Mouse (Mus musculus) lung, embryonic 15.5 days (tissue): Measurements from ENCODE around the gene Pcgf1. TPM values are rescaled to one million over a fixed set of nuclear protein-coding genes. Genes with fewer than 3 reads are reported as not detected.

Experiments used
- ATAC-seq: fragments of 200-750 bp; cut with Nextera tagmentation; 2 replicates; pipeline ENCODE4 v1.8.0; 2017; ENCODE audit warnings: moderate number of reproducible peaks, borderline replicate concordance; ENCODE audit not compliant: low FRiP score, low TSS enrichment; ENCODE audit errors: extremely low read depth
- H3K27ac ChIP-seq: fragments of 300-500 bp; sonication (generic); 2 replicates; pipeline ENCODE4 v1.5.1; 2015; ENCODE audit warnings: moderate library complexity, mild to moderate bottlenecking, inconsistent platforms
- H3K27me3 ChIP-seq: fragments of 300-500 bp; sonication (generic); 2 replicates; pipeline ENCODE4 v1.6.1; 2015; ENCODE audit warnings: inconsistent platforms
- H3K36me3 ChIP-seq: fragments of 300-500 bp; sonication (generic); 2 replicates; pipeline ENCODE4 v1.6.1; 2015; ENCODE audit warnings: inconsistent platforms
- H3K4me1 ChIP-seq: fragments of 300-500 bp; sonication (generic); 2 replicates; pipeline ENCODE4 v1.6.1; 2015; ENCODE audit warnings: inconsistent platforms
- H3K4me2 ChIP-seq: fragments of 300-500 bp; sonication (generic); 2 replicates; pipeline ENCODE4 v1.6.1; 2015; ENCODE audit warnings: inconsistent platforms, mild to moderate bottlenecking, moderate library complexity
- H3K4me3 ChIP-seq: fragments of 300-500 bp; sonication (generic); 2 replicates; pipeline ENCODE4 v1.5.1; 2015; ENCODE audit warnings: mild to moderate bottlenecking, inconsistent platforms
- H3K9ac ChIP-seq: fragments of 300-500 bp; sonication (generic); 2 replicates; pipeline ENCODE4 v1.6.1; 2015; ENCODE audit warnings: inconsistent platforms
- H3K9me3 ChIP-seq: fragments of 300-500 bp; sonication (generic); 2 replicates; pipeline ENCODE4 v1.6.1; 2016; ENCODE audit warnings: inconsistent platforms
- WGBS: fragments of 180-500 bp; shearing (Covaris S2); methylation state at CpG from one replicate; pipeline ENCODE4 v1.1.7; 2015; 5-methylcytosine and 5-hydroxymethylcytosine counted together
- polyA plus RNA-seq: library from polyadenylated mRNA; unstranded; fragments of >200 nt; fragmentation: Nextera tagmentation; extraction: Ambion mirVana; gene quantifications from 2 replicates; pipeline ENCODE4 v1.2.1, GENCODE M21; 2015

The Pcgf1 gene
- polyA plus RNA-seq, 1 experiment from 2014 or later, result 31.2 TPM

GRCm38 (mm10) chr6:83086121-83087035, 8.7 kb downstream of the Pcgf1 start, which contains the start of gene Lbx2:
Gene Lbx2 (plus strand): TSS chr6:83086367.
- ATAC-seq, result no peak
- Histone ChIP-seq H3K4me2 (peak within 1 kb of the TSS; percentile 51), H3K4me3 (peak within 1 kb of the TSS; percentile 32), H3K36me3 (0 out of 2 replicates have a peak, but pooled peaks cover under 1% of the 10 kb centered on the region), H3K9me3 (no peaks in the 10 kb centered on the region), H3K9ac (no peak within 1 kb of the TSS), H3K4me1 (peaks cover 16% of the 10 kb centered on the region), H3K27ac (no peak within 1 kb of the TSS), H3K27me3 (peaks cover 79% of the 10 kb centered on the region)
- 3% methylated on average over 42 of the region's 42 CpGs for WGBS

GRCm38 (mm10) chr6:83087205-83087925, 9.7 kb downstream of the Pcgf1 start:
- Histone ChIP-seq H3K4me1 (peaks cover 16% of the 10 kb centered on the region), H3K4me2 (peak overlapping the region; percentile 51), H3K9ac (no peak overlapping the region; the same call in 1 of the 2 replicates), H3K4me3 (peak overlapping the region; percentile 32), H3K9me3 (no peaks in the 10 kb centered on the region), H3K36me3 (no peaks in the 10 kb centered on the region), H3K27ac (no peak overlapping the region), H3K27me3 (peaks cover 78% of the 10 kb centered on the region)
- 2% methylated on average over 47 of the region's 47 CpGs for WGBS
- no peak for ATAC-seq

- 12% methylated on average over 9 of the region's 9 CpGs for WGBS
- no peaks in the 10 kb centered on the region for H3K36me3 ChIP-seq
- H3K4me3 ChIP-seq, result peak overlapping the region; percentile 32
- no peak for ATAC-seq
- H3K9me3 ChIP-seq, result no peaks in the 10 kb centered on the region
- no peak overlapping the region for H3K27ac ChIP-seq
- H3K9ac ChIP-seq, result no peak overlapping the region; the same call in 1 of the 2 replicates
- peak overlapping the region; percentile 51 for H3K4me2 ChIP-seq
- peaks cover 19% of the 10 kb centered on the region for H3K4me1 ChIP-seq
- H3K27me3 ChIP-seq, result peaks cover 73% of the 10 kb centered on the region
These were observed 10.2 kb downstream of the Pcgf1 start for GRCm38 (mm10) chr6:83087926-83088260.

- no peaks in the 10 kb centered on the region for H3K36me3 ChIP-seq
- ATAC-seq, result peak; percentile 53; the same call in 1 of the 2 replicates
- peaks cover 26% of the 10 kb centered on the region for H3K27me3 ChIP-seq
- H3K4me1 ChIP-seq, result peaks cover 10% of the 10 kb centered on the region
- WGBS, result 25% methylated on average over 6 of the region's 6 CpGs
- H3K9me3 ChIP-seq, result no peaks in the 10 kb centered on the region
- no peak overlapping the region for H3K4me2 ChIP-seq
- H3K27ac ChIP-seq, result peak overlapping the region; percentile 57; the same call in 1 of the 2 replicates
- H3K9ac ChIP-seq, result no peak overlapping the region
- H3K4me3 ChIP-seq, result no peak overlapping the region
These were observed 14.9 kb downstream of the Pcgf1 start for GRCm38 (mm10) chr6:83092416-83093127.

- H3K4me1 ChIP-seq, result 0 out of 2 replicates have a peak, but pooled peaks cover 6% of the 10 kb centered on the region
- H3K9ac ChIP-seq, result no peak overlapping the region
- no peak overlapping the region for H3K4me3 ChIP-seq
- WGBS, result 41% methylated on average over 6 of the region's 6 CpGs
- H3K27me3 ChIP-seq, result no peaks in the 10 kb centered on the region; the same call in 1 of the 2 replicates
- H3K36me3 ChIP-seq, result no peaks in the 10 kb centered on the region
- H3K4me2 ChIP-seq, result no peak overlapping the region
- no peak overlapping the region for H3K27ac ChIP-seq
- ATAC-seq, result no peak
- H3K9me3 ChIP-seq, result no peaks in the 10 kb centered on the region
These were observed 18.3 kb downstream of the Pcgf1 start for GRCm38 (mm10) chr6:83095968-83096367.

GRCm38 (mm10) chr6:83098411-83098810, 20.7 kb downstream of the Pcgf1 start:
- no peak overlapping the region for H3K4me3 ChIP-seq
- no peak overlapping the region for H3K9ac ChIP-seq
- H3K9me3 ChIP-seq, result no peaks in the 10 kb centered on the region
- H3K27ac ChIP-seq, result no peak overlapping the region
- no peak for ATAC-seq
- H3K27me3 ChIP-seq, result no peaks in the 10 kb centered on the region; the same call in 1 of the 2 replicates
- H3K36me3 ChIP-seq, result no peaks in the 10 kb centered on the region
- 60% methylated on average over 2 of the region's 2 CpGs for WGBS
- H3K4me2 ChIP-seq, result no peak overlapping the region
- peaks cover 16% of the 10 kb centered on the region for H3K4me1 ChIP-seq

GRCm38 (mm10) chr6:83101316-83101687, 23.6 kb downstream of the Pcgf1 start, which contains the start of the genes Ccdc142 and Gm42688:
Gene Ccdc142 (plus strand): TSS chr6:83101601.
Gene Gm42688 (plus strand): TSS chr6:83101617.
- H3K9ac ChIP-seq, result peak within 1 kb of the TSS; percentile 71
- peak; percentile 78 for ATAC-seq
- H3K27ac ChIP-seq, result peak within 1 kb of the TSS; percentile 81
- no peaks in the 10 kb centered on the region for H3K9me3 ChIP-seq
- 0 out of 2 replicates have a peak, but pooled peaks cover 3% of the 10 kb centered on the region for H3K36me3 ChIP-seq
- H3K4me1 ChIP-seq, result peaks cover 18% of the 10 kb centered on the region
- peak within 1 kb of the TSS; percentile 65 for H3K4me3 ChIP-seq
- peak within 1 kb of the TSS; percentile 97 for H3K4me2 ChIP-seq
- no peaks in the 10 kb centered on the region; the same call in 1 of the 2 replicates for H3K27me3 ChIP-seq
- under 1% methylated on average over 25 of the region's 25 CpGs for WGBS

GRCm38 (mm10) chr6:83101688-83102556, 24.3 kb downstream of the Pcgf1 start:
- H3K4me3 ChIP-seq, result peak overlapping the region; percentile 65
- peak overlapping the region; percentile 71 for H3K9ac ChIP-seq
- H3K4me2 ChIP-seq, result peak overlapping the region; percentile 97
- under 1% methylated on average over 73 of the region's 74 CpGs for WGBS
- peak overlapping the region; percentile 81 for H3K27ac ChIP-seq
- peak; percentile 81 for ATAC-seq
- H3K9me3 ChIP-seq, result no peaks in the 10 kb centered on the region
- H3K27me3 ChIP-seq, result no peaks in the 10 kb centered on the region
- 0 out of 2 replicates have a peak, but pooled peaks cover 3% of the 10 kb centered on the region for H3K36me3 ChIP-seq
- peaks cover 18% of the 10 kb centered on the region for H3K4me1 ChIP-seq

- WGBS, result 48% methylated on average over 11 of the region's 11 CpGs
- Histone ChIP-seq H3K27me3 (no peaks in the 10 kb centered on the region), H3K4me3 (peak overlapping the region; percentile 65; the same call in 1 of the 2 replicates), H3K9me3 (no peaks in the 10 kb centered on the region), H3K36me3 (0 out of 2 replicates have a peak, but pooled peaks cover 3% of the 10 kb centered on the region), H3K4me1 (peaks cover 24% of the 10 kb centered on the region), H3K9ac (peak overlapping the region; percentile 71; the same call in 1 of the 2 replicates), H3K27ac (no peak overlapping the region), H3K4me2 (peak overlapping the region; percentile 97)
- ATAC-seq, result no peak
These were observed 25.5 kb downstream of the Pcgf1 start for GRCm38 (mm10) chr6:83103130-83103650.

GRCm38 (mm10) chr6:83104158-83104557, 26.5 kb downstream of the Pcgf1 start:
- Histone ChIP-seq H3K27ac (no peak overlapping the region), H3K27me3 (no peaks in the 10 kb centered on the region), H3K4me1 (peaks cover 27% of the 10 kb centered on the region), H3K9me3 (no peaks in the 10 kb centered on the region), H3K4me3 (no peak overlapping the region), H3K36me3 (0 out of 2 replicates have a peak, but pooled peaks cover 3% of the 10 kb centered on the region), H3K9ac (no peak overlapping the region), H3K4me2 (no peak overlapping the region)
- ATAC-seq, result no peak
- 74% methylated on average over 4 of the region's 4 CpGs for WGBS
